Mouse (Mus musculus): ENCODE data around the gene Snx12. TPM values are rescaled to one million over a fixed set of nuclear protein-coding genes. Genes with fewer than 3 reads are reported as not detected.

Gene Snx12
- polyA plus RNA-seq (2015; fragmentation: Nextera tagmentation; extraction: Ambion mirVana): 18.7 and 19.4 TPM in 2 replicates

- Histone ChIP-seq H3K27ac (ENCODE audit: low read length) (peak within 1 kb of the TSS; percentile 48; the same call in 1 of the 2 replicates), H3K27me3 (ENCODE audit: control insufficient read depth, insufficient read depth, low read depth, low read length) (no peaks in the 10 kb centered on the region; the same call in 1 of the 2 replicates), H3K36me3 (ENCODE audit: control insufficient read depth, insufficient read depth) (no peaks in the 10 kb centered on the region), H3K4me3 (ENCODE audit: low read depth, low read length) (peak within 1 kb of the TSS; percentile 68), H3K9ac (ENCODE audit: low read depth, low read length) (peak within 1 kb of the TSS; percentile 61), H3K4me2 (ENCODE audit: low read depth, low read length) (peak within 1 kb of the TSS; percentile 53), H3K4me1 (ENCODE audit: control insufficient read depth, low read depth, low read length) (no peaks in the 10 kb centered on the region), H3K9me3 (replicated peaks; ENCODE audit: control insufficient read depth, low read length) (no peaks in the 10 kb centered on the region)
- WGBS (ENCODE audit: insufficient replicate concordance): 16% methylated on average over 55 of the region's 55 CpGs
- ATAC-seq (ENCODE audit: low read depth): peak; percentile 93
Measured at GRCm38 (mm10) chrX:101221834-101222795, at the start of gene Snx12. Gene Snx12 (minus strand): TSS chrX:101222563.

GRCm38 (mm10) chrX:101268755-101269124 lies 46.4 kb upstream of the Snx12 start, which contains the start of gene Gm20489:
Gene Gm20489 (minus strand): TSS chrX:101269023.
- WGBS (ENCODE audit: insufficient replicate concordance): 27% methylated on average over 3 of the region's 3 CpGs
- H3K36me3 ChIP-seq (ENCODE audit: control insufficient read depth, insufficient read depth): no peaks in the 10 kb centered on the region
- ATAC-seq (ENCODE audit: low read depth): no peak
- no peaks in the 10 kb centered on the region for H3K9me3 ChIP-seq (replicated peaks; ENCODE audit: control insufficient read depth, low read length)
- H3K9ac ChIP-seq (ENCODE audit: low read depth, low read length): no peak within 1 kb of the TSS
- H3K4me2 ChIP-seq (ENCODE audit: low read depth, low read length): no peak within 1 kb of the TSS
- H3K27ac ChIP-seq (ENCODE audit: low read length): no peak within 1 kb of the TSS
- no peaks in the 10 kb centered on the region; the same call in 1 of the 2 replicates for H3K27me3 ChIP-seq (ENCODE audit: control insufficient read depth, insufficient read depth, low read depth, low read length)
- peak within 1 kb of the TSS; percentile 21; the same call in 1 of the 2 replicates for H3K4me3 ChIP-seq (ENCODE audit: low read depth, low read length)
- peaks cover 3% of the 10 kb centered on the region for H3K4me1 ChIP-seq (ENCODE audit: control insufficient read depth, low read depth, low read length)

- Histone ChIP-seq H3K9ac (ENCODE audit: low read depth, low read length) (no peak within 1 kb of the TSS), H3K27ac (ENCODE audit: low read length) (no peak within 1 kb of the TSS), H3K36me3 (ENCODE audit: control insufficient read depth, insufficient read depth) (no peaks in the 10 kb centered on the region), H3K4me3 (ENCODE audit: low read depth, low read length) (peak within 1 kb of the TSS; percentile 21; the same call in 1 of the 2 replicates), H3K4me1 (ENCODE audit: control insufficient read depth, low read depth, low read length) (peaks cover 1% of the 10 kb centered on the region), H3K27me3 (ENCODE audit: control insufficient read depth, insufficient read depth, low read depth, low read length) (no peaks in the 10 kb centered on the region; the same call in 1 of the 2 replicates), H3K4me2 (ENCODE audit: low read depth, low read length) (no peak within 1 kb of the TSS), H3K9me3 (replicated peaks; ENCODE audit: control insufficient read depth, low read length) (no peaks in the 10 kb centered on the region)
- WGBS (ENCODE audit: insufficient replicate concordance): 36% methylated on average over 5 of the region's 5 CpGs
- ATAC-seq (ENCODE audit: low read depth): no peak
Measured at GRCm38 (mm10) chrX:101268025-101268754, 45.8 kb upstream of the Snx12 start, which contains the start of gene Il2rg. Gene Il2rg (minus strand): TSS chrX:101268255.

- H3K27ac ChIP-seq (ENCODE audit: low read length): no peak overlapping the region
- no peaks in the 10 kb centered on the region; the same call in 1 of the 2 replicates for H3K4me1 ChIP-seq (ENCODE audit: control insufficient read depth, low read depth, low read length)
- H3K9me3 ChIP-seq (replicated peaks; ENCODE audit: control insufficient read depth, low read length): no peaks in the 10 kb centered on the region
- H3K4me2 ChIP-seq (ENCODE audit: low read depth, low read length): no peak overlapping the region
- H3K36me3 ChIP-seq (ENCODE audit: control insufficient read depth, insufficient read depth): no peaks in the 10 kb centered on the region
- H3K27me3 ChIP-seq (ENCODE audit: control insufficient read depth, insufficient read depth, low read depth, low read length): no peaks in the 10 kb centered on the region; the same call in 1 of the 2 replicates
- 79% methylated on average over 6 of the region's 6 CpGs for WGBS (ENCODE audit: insufficient replicate concordance)
- no peak for ATAC-seq (ENCODE audit: low read depth)
- H3K9ac ChIP-seq (ENCODE audit: low read depth, low read length): no peak overlapping the region
- no peak overlapping the region for H3K4me3 ChIP-seq (ENCODE audit: low read depth, low read length)
Measured at GRCm38 (mm10) chrX:101266631-101267030, 44.3 kb upstream of the Snx12 start.

GRCm38 (mm10) chrX:101263892-101264291 lies 41.5 kb upstream of the Snx12 start, which contains the start of gene Gm614:
Gene Gm614 (minus strand): TSS chrX:101263992.
- Histone ChIP-seq H3K9me3 (replicated peaks; ENCODE audit: control insufficient read depth, low read length) (no peaks in the 10 kb centered on the region), H3K9ac (ENCODE audit: low read depth, low read length) (no peak within 1 kb of the TSS), H3K4me2 (ENCODE audit: low read depth, low read length) (no peak within 1 kb of the TSS), H3K36me3 (ENCODE audit: control insufficient read depth, insufficient read depth) (peaks cover 3% of the 10 kb centered on the region), H3K27ac (ENCODE audit: low read length) (no peak within 1 kb of the TSS), H3K4me3 (ENCODE audit: low read depth, low read length) (no peak within 1 kb of the TSS), H3K27me3 (ENCODE audit: control insufficient read depth, insufficient read depth, low read depth, low read length) (no peaks in the 10 kb centered on the region; the same call in 1 of the 2 replicates), H3K4me1 (ENCODE audit: control insufficient read depth, low read depth, low read length) (peaks cover 2% of the 10 kb centered on the region; the same call in 1 of the 2 replicates)
- ATAC-seq (ENCODE audit: low read depth): no peak
- 33% methylated on average over 1 of the region's 1 CpGs for WGBS (ENCODE audit: insufficient replicate concordance)

GRCm38 (mm10) chrX:101260441-101261325 lies 38.3 kb upstream of the Snx12 start:
- Histone ChIP-seq H3K9ac (ENCODE audit: low read depth, low read length) (no peak overlapping the region), H3K36me3 (ENCODE audit: control insufficient read depth, insufficient read depth) (peaks cover 6% of the 10 kb centered on the region), H3K27me3 (ENCODE audit: control insufficient read depth, insufficient read depth, low read depth, low read length) (no peaks in the 10 kb centered on the region; the same call in 1 of the 2 replicates), H3K4me2 (ENCODE audit: low read depth, low read length) (no peak overlapping the region), H3K27ac (ENCODE audit: low read length) (no peak overlapping the region; the same call in 1 of the 2 replicates), H3K4me3 (ENCODE audit: low read depth, low read length) (no peak overlapping the region), H3K9me3 (replicated peaks; ENCODE audit: control insufficient read depth, low read length) (no peaks in the 10 kb centered on the region), H3K4me1 (ENCODE audit: control insufficient read depth, low read depth, low read length) (peaks cover 3% of the 10 kb centered on the region)
- ATAC-seq (ENCODE audit: low read depth): no peak
- 24% methylated on average over 13 of the region's 13 CpGs for whole genome bisulfite sequencing (ENCODE audit: insufficient replicate concordance)

GRCm38 (mm10) chrX:101256603-101257002 lies 34.2 kb upstream of the Snx12 start:
- no peak for ATAC-seq (ENCODE audit: low read depth)
- 77% methylated on average over 13 of the region's 13 CpGs for WGBS (ENCODE audit: insufficient replicate concordance)
- Histone ChIP-seq H3K4me2 (ENCODE audit: low read depth, low read length) (no peak overlapping the region), H3K4me3 (ENCODE audit: low read depth, low read length) (no peak overlapping the region), H3K27me3 (ENCODE audit: control insufficient read depth, insufficient read depth, low read depth, low read length) (no peaks in the 10 kb centered on the region), H3K27ac (ENCODE audit: low read length) (no peak overlapping the region), H3K36me3 (ENCODE audit: control insufficient read depth, insufficient read depth) (peaks cover 6% of the 10 kb centered on the region), H3K9ac (ENCODE audit: low read depth, low read length) (no peak overlapping the region), H3K4me1 (ENCODE audit: control insufficient read depth, low read depth, low read length) (peaks cover 6% of the 10 kb centered on the region), H3K9me3 (replicated peaks; ENCODE audit: control insufficient read depth, low read length) (no peaks in the 10 kb centered on the region)

- peak; percentile 10; the same call in 1 of the 2 replicates for ATAC-seq (ENCODE audit: low read depth)
- WGBS (ENCODE audit: insufficient replicate concordance): 11% methylated on average over 26 of the region's 26 CpGs
- peak overlapping the region; percentile 75 for H3K27ac ChIP-seq (ENCODE audit: low read length)
Measured at GRCm38 (mm10) chrX:101254740-101255139, 32.4 kb upstream of the Snx12 start.

More at GRCm38 (mm10) chrX:101254740-101255139, 32.4 kb upstream of the Snx12 start:
- H3K9ac ChIP-seq (ENCODE audit: low read depth, low read length): peak overlapping the region; percentile 85
- peaks cover 6% of the 10 kb centered on the region for H3K36me3 ChIP-seq (ENCODE audit: control insufficient read depth, insufficient read depth)
- peak overlapping the region; percentile 68 for H3K4me2 ChIP-seq (ENCODE audit: low read depth, low read length)
- peak overlapping the region; percentile 72 for H3K4me3 ChIP-seq (ENCODE audit: low read depth, low read length)
- no peaks in the 10 kb centered on the region for H3K9me3 ChIP-seq (replicated peaks; ENCODE audit: control insufficient read depth, low read length)
- peaks cover 3% of the 10 kb centered on the region for H3K4me1 ChIP-seq (ENCODE audit: control insufficient read depth, low read depth, low read length)
- H3K27me3 ChIP-seq (ENCODE audit: control insufficient read depth, insufficient read depth, low read depth, low read length): no peaks in the 10 kb centered on the region
